Mouse (Mus musculus): ENCODE data around the gene BC028528. TPM values are rescaled to one million over a fixed set of nuclear protein-coding genes. Genes with fewer than 3 reads are reported as not detected.
"Not testable (repeated sequence)": the region's sequence is repeated elsewhere in the genome, so short reads cannot be mapped to it uniquely, and the experiment has no call there.

BC028528 gene
- polyA plus RNA-seq, 1 experiment from 2014 or later = 18.6 TPM

DNA sequence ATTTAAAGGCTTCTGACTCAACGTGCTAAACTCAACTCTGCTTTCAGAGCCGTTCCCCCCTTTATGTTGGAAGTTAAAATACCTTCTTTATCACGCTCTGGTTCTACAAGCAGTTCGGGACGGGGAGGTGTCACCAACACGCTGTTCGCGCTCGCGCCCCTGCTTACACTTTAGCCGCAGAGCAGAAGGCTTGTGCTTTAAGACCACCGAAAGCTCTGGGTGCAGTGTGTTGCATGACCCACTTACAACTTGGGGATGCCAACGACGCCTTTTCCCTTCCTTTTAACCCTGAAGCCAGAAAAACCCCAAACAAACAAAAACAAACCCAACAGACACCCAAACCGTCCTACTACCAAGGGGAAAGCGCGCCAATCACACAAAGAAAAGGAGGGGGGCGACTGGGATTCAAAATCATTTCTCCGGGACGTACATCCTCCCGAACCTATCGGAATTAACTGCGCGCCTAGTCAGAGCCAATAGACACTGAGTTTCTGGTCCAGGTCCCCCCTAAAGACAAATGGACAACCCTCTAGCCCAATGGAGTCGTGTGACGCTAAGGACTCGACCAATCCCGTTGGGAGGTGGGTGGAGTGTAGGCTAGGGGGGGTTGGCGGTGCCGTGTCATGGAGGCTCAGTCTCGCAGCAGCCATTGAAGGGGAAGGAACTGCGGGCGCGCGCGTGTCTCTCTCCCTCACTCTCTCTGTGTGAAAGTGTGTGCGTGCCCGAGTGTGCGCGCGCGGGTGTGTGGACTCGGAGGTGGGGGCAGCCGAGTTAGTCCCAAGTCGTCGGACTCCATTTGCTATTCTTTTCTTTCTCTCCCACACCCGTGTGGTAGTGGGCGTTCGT is 37.1 kb upstream of the BC028528 start, which contains the start of gene Anp32e:
Anp32e (plus strand) TSS at position 589 of the 846 bp plus-strand sequence.
- H3K4me1 ChIP-seq = peaks cover 17% of the 10 kb centered on the region
- under 1% methylated on average over 49 of the region's 49 CpGs for WGBS
- peak within 1 kb of the TSS; percentile 98 for H3K9ac ChIP-seq
- H3K9me3 ChIP-seq = no peaks in the 10 kb centered on the region
- peak within 1 kb of the TSS; percentile 94 for H3K27ac ChIP-seq
- peak within 1 kb of the TSS; percentile 90 for H3K4me3 ChIP-seq
- peaks cover 7% of the 10 kb centered on the region for H3K36me3 ChIP-seq
- ATAC-seq (ENCODE audit: insufficient number of reproducible peaks, insufficient read depth, low FRiP score, low TSS enrichment, low read depth) = peak; percentile 100
- peak within 1 kb of the TSS; percentile 60 for H3K4me2 ChIP-seq
- H3K27me3 ChIP-seq = no peaks in the 10 kb centered on the region

DNA sequence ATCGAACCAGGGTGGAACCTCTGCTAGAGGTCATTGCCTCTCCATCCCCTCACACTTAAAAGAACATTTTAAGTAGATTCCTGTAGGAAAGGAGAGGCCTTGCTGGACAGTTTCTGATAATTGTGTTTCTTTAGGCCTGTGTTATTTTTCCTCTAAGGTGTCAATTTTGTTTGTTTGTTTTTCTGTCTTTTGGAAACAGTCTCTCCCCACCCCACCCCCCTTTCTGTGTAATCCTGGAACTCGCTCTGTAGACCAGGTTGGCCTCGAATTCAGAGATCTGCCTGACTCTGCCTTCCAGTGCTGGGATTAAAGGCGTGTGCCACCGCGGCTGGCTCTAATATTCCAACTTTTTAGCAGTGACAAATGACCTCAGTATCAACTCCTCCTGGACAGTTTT is 36.5 kb upstream of the BC028528 start:
- Histone ChIP-seq H3K4me3 (peak overlapping the region; percentile 90), H3K4me2 (peak overlapping the region; percentile 60), H3K9ac (peak overlapping the region; percentile 56), H3K27me3 (no peaks in the 10 kb centered on the region), H3K4me1 (peaks cover 17% of the 10 kb centered on the region), H3K9me3 (no peaks in the 10 kb centered on the region), H3K36me3 (peaks cover under 1% of the 10 kb centered on the region; the same call in 1 of the 2 replicates), H3K27ac (peak overlapping the region; percentile 94)
- no peak for ATAC-seq (ENCODE audit: insufficient number of reproducible peaks, insufficient read depth, low FRiP score, low TSS enrichment, low read depth)
- 74% methylated on average over 6 of the region's 6 CpGs for WGBS

DNA sequence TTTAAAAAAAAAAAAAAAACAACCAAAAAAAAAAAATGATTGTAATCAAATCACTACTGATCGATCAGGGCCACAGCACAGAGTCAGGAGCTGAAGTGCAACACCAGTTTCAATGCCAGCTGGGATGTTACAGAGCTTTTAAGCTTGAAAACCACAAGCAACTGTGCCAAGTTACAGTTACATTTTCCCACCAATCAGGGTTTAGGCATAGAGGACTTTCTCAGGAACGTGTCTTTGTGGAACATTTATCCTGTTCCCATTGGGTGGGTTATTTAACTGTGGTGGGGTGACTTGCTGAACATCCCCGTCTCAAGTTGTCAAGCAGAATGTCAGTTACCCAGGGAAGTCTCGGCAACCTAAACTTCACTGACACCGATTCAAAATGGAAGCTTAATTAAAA is 33.3 kb upstream of the BC028528 start:
- Histone ChIP-seq H3K36me3 (no peaks in the 10 kb centered on the region), H3K27me3 (no peaks in the 10 kb centered on the region), H3K4me3 (no peak overlapping the region), H3K4me1 (no peaks in the 10 kb centered on the region), H3K9me3 (no peaks in the 10 kb centered on the region), H3K4me2 (no peak overlapping the region), H3K27ac (no peak overlapping the region), H3K9ac (no peak overlapping the region)
- 50% methylated on average over 5 of the region's 5 CpGs for WGBS
- no peak for ATAC-seq (ENCODE audit: insufficient number of reproducible peaks, insufficient read depth, low FRiP score, low TSS enrichment, low read depth)

DNA sequence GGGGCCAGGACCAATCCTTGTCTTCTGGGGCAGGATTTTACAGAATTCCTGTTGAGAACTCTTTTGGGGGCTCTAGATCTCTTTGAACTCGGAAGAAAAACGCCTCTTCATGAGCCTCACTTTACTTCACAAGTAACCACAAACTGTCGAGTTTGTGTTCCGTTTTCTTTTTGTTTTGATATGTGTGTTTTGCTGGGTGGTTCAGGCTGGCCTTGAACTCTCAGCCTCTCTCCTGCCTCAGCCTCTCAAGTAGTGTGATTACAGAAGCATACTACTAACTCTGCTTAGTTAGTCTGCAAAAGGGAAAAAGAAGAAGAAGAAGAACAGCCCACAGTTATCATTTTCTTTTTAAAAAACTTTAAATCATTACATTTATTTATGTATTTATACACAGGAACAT is 32.4 kb upstream of the BC028528 start:
- no peak overlapping the region for H3K27ac ChIP-seq
- H3K4me3 ChIP-seq = no peak overlapping the region
- ATAC-seq (ENCODE audit: insufficient number of reproducible peaks, insufficient read depth, low FRiP score, low TSS enrichment, low read depth) = no peak
- H3K9me3 ChIP-seq = no peaks in the 10 kb centered on the region
- no peaks in the 10 kb centered on the region for H3K4me1 ChIP-seq
- no peaks in the 10 kb centered on the region for H3K36me3 ChIP-seq
- WGBS = 73% methylated on average over 4 of the region's 4 CpGs
- no peaks in the 10 kb centered on the region for H3K27me3 ChIP-seq
- H3K4me2 ChIP-seq = no peak overlapping the region
- no peak overlapping the region for H3K9ac ChIP-seq

DNA sequence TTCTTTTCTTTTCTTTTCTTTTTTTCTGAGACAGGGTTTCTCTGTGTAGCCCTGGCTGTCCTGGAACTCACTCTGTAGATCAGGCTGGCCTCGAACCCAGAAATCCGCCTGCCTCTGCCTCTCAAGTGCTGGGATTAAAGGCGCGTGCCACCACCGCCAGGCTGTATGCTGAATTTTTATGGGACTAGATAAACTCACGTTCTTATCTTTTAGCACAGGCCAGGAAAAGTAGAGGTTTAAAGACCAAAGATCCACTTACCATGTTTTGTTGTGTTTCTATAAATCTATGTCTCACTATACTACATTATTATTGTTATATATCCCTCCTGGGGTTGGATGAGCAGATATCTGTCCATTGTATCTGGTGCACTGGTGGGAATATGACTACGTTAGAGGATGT is 31.6 kb upstream of the BC028528 start:
- not testable (repeated sequence) for H3K9me3 ChIP-seq; H3K9ac ChIP-seq; H3K4me3 ChIP-seq; H3K4me2 ChIP-seq; H3K36me3 ChIP-seq; ATAC-seq (ENCODE audit: insufficient number of reproducible peaks, insufficient read depth, low FRiP score, low TSS enrichment, low read depth); H3K27me3 ChIP-seq; H3K4me1 ChIP-seq; H3K27ac ChIP-seq
- WGBS = 93% methylated on average over 7 of the region's 7 CpGs

DNA sequence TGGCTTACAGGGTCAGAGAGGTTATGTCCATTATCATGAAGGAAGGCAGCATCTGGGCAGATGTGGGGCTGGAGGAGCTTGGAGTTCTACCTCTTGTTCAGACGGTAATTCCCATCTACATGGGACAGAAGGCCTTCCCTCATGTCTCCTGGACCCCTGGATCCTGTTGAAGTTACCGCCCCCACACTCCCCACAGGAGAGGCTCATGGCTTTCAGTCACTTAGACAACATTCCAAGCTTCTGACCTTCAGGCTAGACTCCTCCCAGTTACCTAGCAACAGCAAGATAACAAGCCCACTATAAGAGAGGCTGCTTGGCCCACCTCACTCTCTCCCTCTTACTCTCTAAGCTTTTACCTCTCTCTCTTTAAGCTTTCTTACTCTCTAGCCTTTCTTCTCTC is 28.7 kb upstream of the BC028528 start:
- not testable (repeated sequence) for ATAC-seq (ENCODE audit: insufficient number of reproducible peaks, insufficient read depth, low FRiP score, low TSS enrichment, low read depth); H3K4me2 ChIP-seq
- WGBS = 78% methylated on average over 2 of the region's 2 CpGs

DNA sequence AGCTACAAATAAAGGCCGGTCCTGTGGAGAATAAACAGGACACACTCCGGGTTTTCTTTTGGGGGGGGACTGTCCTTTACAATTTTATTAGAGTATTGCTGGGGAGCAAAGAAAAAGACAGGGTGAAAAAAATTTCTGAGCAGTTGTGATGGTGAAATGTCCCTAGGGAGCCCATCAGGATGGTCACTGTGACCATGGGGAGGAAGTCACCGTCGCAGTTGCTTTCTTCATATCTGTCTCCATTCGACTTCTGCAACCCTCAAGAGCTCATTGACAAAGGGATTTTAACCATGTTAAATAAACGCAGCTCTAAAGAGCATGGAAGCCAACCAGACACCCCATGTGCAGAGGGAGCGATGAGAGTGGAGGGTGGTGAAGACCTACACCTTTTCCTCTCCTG is 25.0 kb upstream of the BC028528 start:
- Histone ChIP-seq H3K27ac (no peak overlapping the region), H3K36me3 (no peaks in the 10 kb centered on the region), H3K9me3 (no peaks in the 10 kb centered on the region), H3K4me2 (no peak overlapping the region), H3K4me1 (no peaks in the 10 kb centered on the region), H3K9ac (no peak overlapping the region), H3K4me3 (no peak overlapping the region), H3K27me3 (no peaks in the 10 kb centered on the region)
- ATAC-seq (ENCODE audit: insufficient number of reproducible peaks, insufficient read depth, low FRiP score, low TSS enrichment, low read depth) = no peak
- 82% methylated on average over 7 of the region's 7 CpGs for WGBS

More for the DNA sequence above, 28.7 kb upstream of the BC028528 start:
- not testable (repeated sequence) for H3K9ac ChIP-seq, H3K27ac ChIP-seq, H3K36me3 ChIP-seq, H3K4me1 ChIP-seq, H3K9me3 ChIP-seq, H3K4me3 ChIP-seq, H3K27me3 ChIP-seq

DNA sequence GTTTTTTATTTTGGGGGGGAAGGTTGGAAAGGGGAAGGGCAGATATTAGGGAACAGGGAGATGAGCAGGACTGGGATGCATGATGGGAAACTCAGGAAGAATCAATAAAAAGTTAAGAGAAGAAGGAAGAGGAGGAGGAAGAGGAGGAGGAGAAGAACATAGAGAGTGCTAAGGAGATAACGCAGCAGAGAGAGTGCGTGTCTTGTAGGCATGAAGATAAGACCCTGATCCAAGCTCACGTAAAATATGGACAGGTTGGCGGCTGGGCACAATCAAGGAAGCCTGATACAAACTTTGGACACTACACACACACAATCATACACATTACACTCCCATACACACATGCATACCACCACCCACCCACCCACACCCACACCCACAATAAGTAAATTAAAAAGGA is 22.9 kb upstream of the BC028528 start:
- no peak overlapping the region for H3K4me3 ChIP-seq
- WGBS = 86% methylated on average over 4 of the region's 4 CpGs
- no peak overlapping the region for H3K9ac ChIP-seq
- no peaks in the 10 kb centered on the region for H3K4me1 ChIP-seq
- no peak for ATAC-seq (ENCODE audit: insufficient number of reproducible peaks, insufficient read depth, low FRiP score, low TSS enrichment, low read depth)
- no peak overlapping the region for H3K4me2 ChIP-seq
- no peak overlapping the region for H3K27ac ChIP-seq
- H3K27me3 ChIP-seq = no peaks in the 10 kb centered on the region
- H3K36me3 ChIP-seq = no peaks in the 10 kb centered on the region
- no peaks in the 10 kb centered on the region for H3K9me3 ChIP-seq

DNA sequence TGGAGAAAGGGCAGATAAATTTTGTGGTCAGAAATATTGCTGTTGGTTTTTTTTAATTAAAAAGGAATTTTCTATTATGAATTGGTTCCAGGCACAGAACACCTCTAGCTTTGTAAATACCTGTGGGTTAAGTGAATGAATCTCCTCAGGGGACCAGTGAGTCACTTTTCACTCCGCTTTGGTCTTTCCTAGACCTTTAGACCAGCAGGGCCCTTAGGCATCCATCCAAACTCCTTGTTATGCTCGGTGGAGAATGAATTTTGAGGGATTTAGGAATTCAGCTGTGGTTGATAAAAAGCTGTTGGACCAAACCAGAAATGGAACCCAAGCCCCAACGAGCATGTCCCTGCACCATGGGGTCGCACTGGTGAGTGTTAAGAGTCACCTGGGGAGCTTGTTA is 15.8 kb upstream of the BC028528 start:
- H3K27me3 ChIP-seq = peaks cover 9% of the 10 kb centered on the region; the same call in 1 of the 2 replicates
- H3K4me2 ChIP-seq = no peak overlapping the region
- 32% methylated on average over 4 of the region's 4 CpGs for WGBS
- no peaks in the 10 kb centered on the region for H3K36me3 ChIP-seq
- no peak for ATAC-seq (ENCODE audit: insufficient number of reproducible peaks, insufficient read depth, low FRiP score, low TSS enrichment, low read depth)
- H3K4me3 ChIP-seq = no peak overlapping the region
- no peaks in the 10 kb centered on the region for H3K9me3 ChIP-seq
- no peak overlapping the region for H3K27ac ChIP-seq
- peaks cover 36% of the 10 kb centered on the region for H3K4me1 ChIP-seq
- H3K9ac ChIP-seq = no peak overlapping the region

DNA sequence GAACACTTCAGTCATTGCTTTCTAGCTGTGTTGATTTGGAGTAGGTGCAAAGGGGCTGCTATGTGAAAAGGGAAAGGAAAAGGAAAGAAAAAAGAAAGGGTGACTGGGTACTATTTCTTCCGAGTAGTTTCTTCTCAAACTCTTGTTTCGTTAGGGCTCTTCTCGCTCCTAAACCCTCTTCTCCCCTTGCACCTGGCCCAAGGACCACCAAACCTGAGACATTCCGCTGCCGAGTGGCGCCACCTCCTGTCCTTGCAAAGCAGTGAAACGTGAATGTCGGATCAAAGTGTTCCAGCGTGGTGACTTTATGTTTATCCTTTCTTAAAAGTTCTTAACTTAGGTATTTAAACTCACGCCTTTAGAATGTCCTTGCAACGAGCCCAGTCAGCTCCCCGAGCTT is 15.1 kb upstream of the BC028528 start:
- WGBS = under 1% methylated on average over 12 of the region's 12 CpGs
- no peaks in the 10 kb centered on the region for H3K9me3 ChIP-seq
- H3K4me2 ChIP-seq = peak overlapping the region; percentile 92
- no peak overlapping the region for H3K9ac ChIP-seq
- peak overlapping the region; percentile 45 for H3K4me3 ChIP-seq
- H3K27ac ChIP-seq = no peak overlapping the region
- peaks cover 9% of the 10 kb centered on the region; the same call in 1 of the 2 replicates for H3K27me3 ChIP-seq
- H3K4me1 ChIP-seq = peaks cover 40% of the 10 kb centered on the region
- no peaks in the 10 kb centered on the region for H3K36me3 ChIP-seq
- no peak for ATAC-seq (ENCODE audit: insufficient number of reproducible peaks, insufficient read depth, low FRiP score, low TSS enrichment, low read depth)

DNA sequence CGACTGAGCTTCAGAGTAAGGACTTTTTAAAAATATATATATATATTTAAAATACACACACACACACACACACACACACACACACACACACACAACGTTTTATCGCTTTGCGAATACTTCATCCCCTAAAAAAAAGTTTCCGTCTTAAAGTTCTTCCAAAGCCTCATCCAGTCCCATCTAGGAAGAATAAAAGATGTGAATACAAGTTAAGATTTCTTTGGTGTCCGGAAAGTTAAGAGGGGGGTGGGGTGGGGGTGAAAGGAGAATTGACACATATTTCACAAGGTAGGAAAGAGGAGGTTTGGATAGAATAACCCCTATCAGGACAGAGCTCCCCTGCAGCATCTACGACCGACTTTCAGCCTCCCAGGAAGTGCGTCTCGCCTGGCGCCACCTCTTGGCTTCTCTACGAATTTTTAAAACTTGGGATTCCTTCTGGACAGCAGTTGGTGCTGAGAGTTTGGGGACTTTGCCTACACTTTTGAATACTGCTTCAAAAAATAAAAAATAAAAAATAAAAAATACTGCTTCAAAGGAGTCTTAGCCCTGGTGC is 14.2 kb upstream of the BC028528 start:
- H3K4me1 ChIP-seq = peaks cover 43% of the 10 kb centered on the region
- peak overlapping the region; percentile 67 for H3K9ac ChIP-seq
- no peak for ATAC-seq (ENCODE audit: insufficient number of reproducible peaks, insufficient read depth, low FRiP score, low TSS enrichment, low read depth)
- H3K4me2 ChIP-seq = peak overlapping the region; percentile 92
- H3K27me3 ChIP-seq = peaks cover 9% of the 10 kb centered on the region; the same call in 1 of the 2 replicates
- WGBS = 0% methylated on average over 12 of the region's 12 CpGs
- peak overlapping the region; percentile 45 for H3K4me3 ChIP-seq
- no peaks in the 10 kb centered on the region for H3K36me3 ChIP-seq
- H3K27ac ChIP-seq = no peak overlapping the region
- H3K9me3 ChIP-seq = no peaks in the 10 kb centered on the region

Measured in embryonic facial prominence, embryonic 13.5 days (tissue).